Mouse (Mus musculus) myocyte (in vitro differentiated cells): Measurements from ENCODE around the gene Hcn2. TPM values are rescaled to one million over a fixed set of nuclear protein-coding genes. Genes with fewer than 3 reads are reported as not detected.
A peak's percentile ranks its signal among the peaks of the same experiment; 100 is the strongest.

Experiments used
- H3K27me3 ChIP-seq: one replicate; pipeline ENCODE4 v1.6.1; 2011; ENCODE audit not compliant: control insufficient read depth, insufficient read depth, insufficient read length
- H3K36me3 ChIP-seq: one replicate; pipeline ENCODE4 v1.6.1; 2011; ENCODE audit not compliant: control insufficient read depth, insufficient read depth
- H3K4me2 ChIP-seq: one replicate; pipeline ENCODE4 v1.6.1; 2011; ENCODE audit warnings: low read depth, control low read depth
- H3K4me3 ChIP-seq: one replicate; pipeline ENCODE4 v1.5.1; 2011; ENCODE audit warnings: mild to moderate bottlenecking, control low read depth, moderate library complexity
- H3K79me2 ChIP-seq: one replicate; pipeline ENCODE4 v1.6.1; 2011; ENCODE audit not compliant: control insufficient read depth, insufficient read depth
- H3ac ChIP-seq: one replicate; pipeline ENCODE4 v1.6.1; 2011; ENCODE audit not compliant: control insufficient read depth, insufficient read length
- CEBPB ChIP-seq: IDR thresholded peaks from 2 replicates; pipeline ENCODE4 v1.6.1; 2011; ENCODE audit warnings: mild to moderate bottlenecking, moderate library complexity; ENCODE audit not compliant: poor library complexity, insufficient read depth, severe bottlenecking
- E2F4 ChIP-seq: IDR thresholded peaks from one replicate; pipeline ENCODE4 v1.6.1; 2011; ENCODE audit warnings: mild to moderate bottlenecking, control low read depth, moderate library complexity; ENCODE audit not compliant: insufficient read depth
- MAX ChIP-seq: IDR thresholded peaks from one replicate; pipeline ENCODE4 v1.6.1; 2011; ENCODE audit warnings: low read depth, mild to moderate bottlenecking, control low read depth
- MYOD1 ChIP-seq, 3 experiments: IDR thresholded peaks; one replicate each; pipeline ENCODE4 v1.6.1; 2011; ENCODE audit warnings: control low read depth in 2 of 3, low read depth in 2 of 3, mild to moderate bottlenecking in 2 of 3, moderate library complexity in 1 of 3; ENCODE audit not compliant: insufficient read length in 2 of 3, control insufficient read depth in 1 of 3
- MYOG ChIP-seq, 3 experiments: IDR thresholded peaks; one replicate each; pipeline ENCODE4 v1.6.1; 2011; ENCODE audit warnings: control low read depth in 2 of 3, low read depth in 2 of 3, mild to moderate bottlenecking in 2 of 3; ENCODE audit not compliant: insufficient read length in 2 of 3, control insufficient read depth in 1 of 3, insufficient read depth in 1 of 3
- POLR2A ChIP-seq: IDR thresholded peaks from one replicate; pipeline ENCODE4 v1.6.1; 2011; ENCODE audit warnings: low read depth, mild to moderate bottlenecking, control low read depth, moderate library complexity; ENCODE audit not compliant: insufficient read length
- POLR2AphosphoS2 ChIP-seq: IDR thresholded peaks from one replicate; pipeline ENCODE4 v1.6.1; 2011; ENCODE audit warnings: low read depth, control low read depth; ENCODE audit not compliant: insufficient read length
- REST ChIP-seq: IDR thresholded peaks from one replicate; pipeline ENCODE4 v1.6.1; 2011; ENCODE audit warnings: mild to moderate bottlenecking, control low read depth, moderate library complexity; ENCODE audit not compliant: insufficient read depth, insufficient read length
- SRF ChIP-seq: IDR thresholded peaks from one replicate; pipeline ENCODE4 v1.6.1; 2011; ENCODE audit warnings: low read depth; ENCODE audit not compliant: control insufficient read depth, insufficient read length
- TCF12 ChIP-seq: IDR thresholded peaks from one replicate; pipeline ENCODE4 v1.6.1; 2011; ENCODE audit warnings: mild to moderate bottlenecking, control low read depth; ENCODE audit not compliant: poor library complexity, insufficient read depth, severe bottlenecking
- TCF3 ChIP-seq: IDR thresholded peaks from one replicate; pipeline ENCODE4 v1.6.1; 2011; ENCODE audit warnings: low read depth, control low read depth; ENCODE audit not compliant: insufficient read length
- USF1 ChIP-seq: IDR thresholded peaks from one replicate; pipeline ENCODE4 v1.6.1; 2011; ENCODE audit warnings: low read depth, mild to moderate bottlenecking, control low read depth, moderate library complexity
- polyA plus RNA-seq: library from polyadenylated mRNA; unstranded; fragments of >200 nt; fragmentation: generic; extraction: Trizol; gene quantifications from one replicate; pipeline ENCODE4 v1.2.1, GENCODE M21; 2012; ENCODE audit warnings: missing spikeins

Gene Hcn2
- polyA plus RNA-seq, 1 experiment, result 0.35 TPM

DNA sequence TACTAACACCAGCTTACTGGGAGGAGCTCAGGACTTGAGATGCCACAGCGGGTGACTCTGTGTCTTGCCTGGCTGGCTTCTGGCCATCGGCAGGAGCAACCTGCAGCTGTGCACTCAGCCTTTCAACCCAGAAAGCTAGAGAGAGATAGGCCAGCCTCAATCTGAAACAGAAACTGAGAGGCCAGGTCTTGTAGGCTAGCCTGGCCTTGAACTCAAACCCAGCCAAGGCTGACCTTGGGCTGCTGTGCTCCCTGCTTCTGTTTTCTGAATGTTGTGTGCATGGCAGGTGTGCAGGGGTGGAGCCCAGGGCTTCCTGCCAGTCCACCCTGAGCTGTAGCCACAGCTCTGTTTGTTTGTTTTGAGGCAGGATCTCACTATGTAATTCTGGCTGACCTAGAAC lies 56.8 kb downstream of the Hcn2 start:
- Histone ChIP-seq H3K27me3 (no peaks in the 10 kb centered on the region), H3K4me3 (no peak overlapping the region), H3K36me3 (no peaks in the 10 kb centered on the region), H3K79me2 (no peaks in the 10 kb centered on the region), H3ac (no peak overlapping the region), H3K4me2 (no peak overlapping the region)
- TF ChIP-seq USF1, result no peak
- TF ChIP-seq MYOG (IDR thresholded peaks at IDR 0.05; ENCODE audit: control insufficient read depth in 1 of 3, insufficient read depth in 1 of 3, insufficient read length in 2 of 3, low read depth in 2 of 3), result no peak
- no peak for TF ChIP-seq MAX
- no peak for TF ChIP-seq REST
- TF ChIP-seq TCF3, result no peak
- TF ChIP-seq MYOD1 (IDR thresholded peaks at IDR 0.05; ENCODE audit: control insufficient read depth in 1 of 3, insufficient read length in 2 of 3, low read depth in 2 of 3), result no peak
- no peak for TF ChIP-seq POLR2AphosphoS2
- no peak for TF ChIP-seq SRF
- TF ChIP-seq CEBPB, result no peak
- TF ChIP-seq POLR2A, result no peak
- no peak for TF ChIP-seq TCF12
- no peak for TF ChIP-seq E2F4

DNA sequence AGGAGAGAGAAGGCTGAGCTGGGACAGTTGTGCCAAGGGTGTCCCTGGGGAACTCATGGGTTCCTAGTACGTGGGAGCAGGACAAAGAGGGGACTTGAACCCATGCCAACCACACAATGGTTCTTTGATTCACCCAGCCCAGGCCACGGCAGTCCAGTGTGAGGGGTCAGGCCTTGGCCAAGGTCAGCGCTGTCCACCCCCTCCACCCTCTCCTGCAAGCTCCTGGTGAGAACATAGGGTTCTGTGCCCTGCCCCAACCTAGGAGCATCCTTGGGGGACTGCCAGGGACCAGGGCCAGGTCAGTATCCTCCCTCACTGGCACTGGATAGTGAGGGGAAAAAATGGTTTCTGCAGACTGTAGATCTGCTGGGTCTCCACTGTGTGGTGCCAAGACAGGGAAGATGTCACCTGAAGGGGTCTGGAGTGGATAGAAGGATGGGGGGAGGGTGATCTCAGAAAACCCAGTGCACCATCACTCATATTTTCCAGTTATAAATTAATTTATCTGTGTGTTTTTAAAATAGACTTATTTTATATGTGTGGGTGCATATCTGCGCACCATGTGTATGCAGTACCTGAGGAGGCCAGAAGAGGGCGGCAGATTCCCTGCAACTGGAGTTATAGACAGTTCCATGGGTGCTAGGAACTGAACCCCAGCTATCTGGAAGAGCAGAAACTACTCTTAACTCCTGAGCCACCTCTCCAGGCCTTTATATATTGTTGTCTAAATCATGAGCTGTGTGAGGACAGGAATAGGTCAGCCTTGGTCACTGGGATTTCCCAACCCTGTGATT lies 58.2 kb downstream of the Hcn2 start:
- no peak overlapping the region for H3K4me2 ChIP-seq
- no peaks in the 10 kb centered on the region for H3K36me3 ChIP-seq
- TF ChIP-seq MAX, result no peak
- TF ChIP-seq CEBPB, result no peak
- no peak for TF ChIP-seq TCF3
- TF ChIP-seq TCF12, result no peak
- TF ChIP-seq USF1, result no peak
- no peak for TF ChIP-seq REST
- H3K27me3 ChIP-seq, result no peaks in the 10 kb centered on the region
- H3ac ChIP-seq, result no peak overlapping the region
- no peak overlapping the region for H3K4me3 ChIP-seq
- no peaks in the 10 kb centered on the region for H3K79me2 ChIP-seq

DNA sequence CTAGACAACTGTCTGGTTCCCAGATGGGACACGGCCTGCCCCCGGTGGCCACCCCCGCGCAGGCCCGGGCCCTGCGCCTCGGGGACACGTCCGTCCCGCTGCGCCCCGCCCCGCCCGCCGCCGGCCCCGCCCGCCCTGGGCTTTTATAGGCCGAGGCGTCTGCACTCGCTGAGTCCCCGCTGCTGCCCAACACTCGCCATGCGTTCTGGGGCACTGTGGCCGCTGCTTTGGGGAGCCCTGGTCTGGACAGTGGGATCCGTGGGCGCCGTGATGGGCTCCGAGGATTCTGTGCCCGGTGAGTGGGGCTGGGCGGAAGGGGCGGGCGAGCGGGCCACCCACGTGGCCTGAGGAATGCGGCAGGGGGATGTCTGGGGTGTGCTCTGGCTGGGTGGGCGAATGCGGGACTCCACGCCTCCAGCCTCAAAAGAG lies 60.7 kb downstream of the Hcn2 start, which contains the start of gene Fstl3:
Gene Fstl3 (plus strand): TSS at position 170 of the 429 bp plus-strand sequence.
- TF ChIP-seq POLR2AphosphoS2 (peak; percentile 39), MYOG (IDR thresholded peaks at IDR 0.05; ENCODE audit: control insufficient read depth in 1 of 3, insufficient read depth in 1 of 3, insufficient read length in 2 of 3, low read depth in 2 of 3) (no peak), MYOD1 (IDR thresholded peaks at IDR 0.05; ENCODE audit: control insufficient read depth in 1 of 3, insufficient read length in 2 of 3, low read depth in 2 of 3) (peak in 1 of 3 experiments; percentile 18), POLR2A (peak; percentile 58), MAX (no peak), SRF (no peak)
- Histone ChIP-seq H3ac (no peak within 1 kb of the TSS), H3K36me3 (no peaks in the 10 kb centered on the region), H3K4me3 (peak within 1 kb of the TSS; percentile 20), H3K27me3 (no peaks in the 10 kb centered on the region), H3K79me2 (no peaks in the 10 kb centered on the region), H3K4me2 (peak within 1 kb of the TSS; percentile 75)

DNA sequence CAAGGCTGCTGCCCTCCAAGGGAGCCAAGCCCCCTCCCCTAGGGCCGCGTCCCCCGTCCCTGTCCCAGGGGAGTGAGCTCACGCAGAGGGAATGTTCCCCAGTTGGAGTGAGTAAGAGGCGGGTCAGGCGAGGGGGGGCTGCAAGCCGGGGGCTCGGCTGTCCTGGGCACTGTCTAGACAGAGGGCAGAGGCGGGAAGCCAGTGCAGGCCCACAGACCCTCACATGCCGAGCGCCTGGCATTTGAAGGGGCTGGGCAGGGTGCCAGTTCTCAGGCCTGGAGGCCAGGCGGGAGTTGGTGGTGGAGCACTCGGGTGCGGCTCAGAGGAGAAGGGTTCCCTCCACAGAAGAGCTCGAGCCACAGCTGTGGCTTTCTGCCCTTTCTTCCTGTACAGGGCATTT lies 61.6 kb downstream of the Hcn2 start:
- no peaks in the 10 kb centered on the region for H3K36me3 ChIP-seq
- H3K4me2 ChIP-seq, result peak overlapping the region; percentile 73
- H3K4me3 ChIP-seq, result peak overlapping the region; percentile 20
- no peak overlapping the region for H3ac ChIP-seq
- H3K79me2 ChIP-seq, result no peaks in the 10 kb centered on the region
- H3K27me3 ChIP-seq, result no peaks in the 10 kb centered on the region
- TF ChIP-seq USF1, result no peak

DNA sequence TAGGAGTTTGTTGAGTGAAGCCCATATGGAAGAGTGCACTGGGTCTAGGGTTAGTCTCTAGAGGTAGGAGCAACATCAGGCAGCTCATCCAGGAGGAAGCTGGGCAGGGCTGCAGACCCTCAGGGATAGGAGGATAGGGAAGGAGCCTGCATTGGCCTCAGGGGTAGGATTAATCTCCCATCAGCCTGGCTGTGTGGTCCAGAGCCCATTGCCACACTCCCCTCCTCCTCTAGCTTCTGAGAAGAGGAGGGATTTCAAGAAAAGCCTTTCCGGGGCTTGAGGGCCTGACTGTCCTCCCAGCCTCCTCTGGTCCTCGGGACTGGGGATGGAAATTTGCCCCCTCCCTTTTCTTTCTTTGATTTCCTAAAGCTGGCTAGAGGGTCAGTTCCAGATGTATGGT lies 62.8 kb downstream of the Hcn2 start:
- H3K79me2 ChIP-seq, result no peaks in the 10 kb centered on the region
- H3K27me3 ChIP-seq, result no peaks in the 10 kb centered on the region
- H3K36me3 ChIP-seq, result no peaks in the 10 kb centered on the region
- H3K4me3 ChIP-seq, result no peak overlapping the region
- no peak overlapping the region for H3ac ChIP-seq
- peak overlapping the region; percentile 73 for H3K4me2 ChIP-seq
- TF ChIP-seq TCF12, result no peak
- TF ChIP-seq USF1, result no peak
- TF ChIP-seq REST, result no peak
- TF ChIP-seq POLR2A, result no peak
- no peak for TF ChIP-seq E2F4
- TF ChIP-seq POLR2AphosphoS2, result no peak
- TF ChIP-seq CEBPB, result no peak
- no peak for TF ChIP-seq MAX
- TF ChIP-seq MYOD1 (IDR thresholded peaks at IDR 0.05; ENCODE audit: control insufficient read depth in 1 of 3, insufficient read length in 2 of 3, low read depth in 2 of 3), result no peak
- TF ChIP-seq TCF3, result no peak
- no peak for TF ChIP-seq MYOG (IDR thresholded peaks at IDR 0.05; ENCODE audit: control insufficient read depth in 1 of 3, insufficient read depth in 1 of 3, insufficient read length in 2 of 3, low read depth in 2 of 3)
- TF ChIP-seq SRF, result no peak
